Mouse (Mus musculus) spleen, adult 2 months (tissue): Measurements from ENCODE around the gene Rora. TPM values are rescaled to one million over a fixed set of nuclear protein-coding genes. Genes with fewer than 3 reads are reported as not detected.

Experiments used
- DNase-seq, 2 experiments: peaks; one replicate each; pipeline versions ENCODE4 v3.0.0 to v3.0.0-alpha.2; 2012 to 2021; ENCODE audit warnings: low spot score in 2 of 2, low read depth in 1 of 2
- H3K27ac ChIP-seq: fragments of 200-500 bp; 2 replicates; pipeline ENCODE4 v1.5.1; 2012; ENCODE audit warnings: low read length, inconsistent platforms; ENCODE audit not compliant: insufficient read depth
- H3K27me3 ChIP-seq: fragments of 200-500 bp; 2 replicates; pipeline ENCODE4 v1.6.1; 2012; ENCODE audit warnings: mild to moderate bottlenecking, moderate library complexity, low read length, inconsistent platforms; ENCODE audit not compliant: control insufficient read depth, insufficient read depth
- H3K36me3 ChIP-seq: fragments of 200-500 bp; 2 replicates; pipeline ENCODE4 v1.6.1; 2012; ENCODE audit warnings: mild to moderate bottlenecking, low read length, inconsistent platforms; ENCODE audit not compliant: control insufficient read depth, insufficient read depth
- H3K4me1 ChIP-seq: fragments of 200-500 bp; 2 replicates; pipeline ENCODE4 v1.6.1; 2011; ENCODE audit warnings: inconsistent platforms; ENCODE audit not compliant: control insufficient read depth, insufficient read depth, insufficient read length
- H3K4me3 ChIP-seq: fragments of 200-500 bp; 2 replicates; pipeline ENCODE4 v1.5.1; 2011; ENCODE audit warnings: mild to moderate bottlenecking, inconsistent platforms; ENCODE audit not compliant: insufficient read depth, insufficient read length; ENCODE audit errors: extremely low read depth
- CTCF ChIP-seq: fragments of 200-500 bp; IDR thresholded peaks from 2 replicates; pipeline ENCODE4 v1.5.1; 2011; ENCODE audit warnings: mild to moderate bottlenecking, inconsistent platforms; ENCODE audit not compliant: insufficient read depth, insufficient read length, insufficient replicate concordance; ENCODE audit errors: extremely low read depth
- POLR2A ChIP-seq: fragments of 200-500 bp; IDR thresholded peaks from 2 replicates; pipeline ENCODE4 v1.6.1; 2011; ENCODE audit warnings: low read depth, low read length, inconsistent platforms
- WGBS: fragments of 180-500 bp; shearing (Covaris S2); methylation state at CpG from one replicate; pipeline ENCODE4 v1.1.7; 2018; 5-methylcytosine and 5-hydroxymethylcytosine counted together
- polyA plus RNA-seq: library from polyadenylated mRNA; depleted of rRNA; stranded (reverse); fragments of >200 nt; gene quantifications from 2 replicates; pipeline ENCODE4 v1.2.3, GENCODE M21; 2012

Gene Rora
- polyA plus RNA-seq, 1 experiment: 1.7 TPM

DNA sequence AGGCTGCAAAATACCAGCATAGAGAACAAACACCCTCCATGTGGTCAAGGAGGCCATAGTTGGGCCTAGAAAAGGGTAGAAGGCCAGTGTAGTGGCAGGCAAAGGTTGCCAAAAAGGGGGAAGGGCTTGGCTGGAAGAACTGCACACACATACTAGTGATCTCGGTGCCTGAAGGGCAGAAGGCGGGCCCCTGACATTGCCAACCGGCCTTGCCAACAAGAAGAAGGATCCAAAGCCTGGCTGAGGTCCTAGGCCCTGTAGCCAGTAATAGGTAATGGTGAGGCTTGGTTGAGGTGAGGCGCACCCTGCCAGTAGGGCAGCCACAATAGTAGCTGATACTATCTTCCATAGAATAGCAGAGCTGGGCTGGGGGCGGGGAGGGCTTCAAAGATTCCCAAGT is 401.7 kb downstream of the Rora start:
- Histone ChIP-seq H3K4me3 (no peak overlapping the region), H3K4me1 (no peaks in the 10 kb centered on the region), H3K27me3 (no peaks in the 10 kb centered on the region), H3K27ac (no peak overlapping the region), H3K36me3 (no peaks in the 10 kb centered on the region)
- WGBS: 92% methylated on average over 5 of the region's 5 CpGs
- TF ChIP-seq POLR2A: no peak
- no peak for TF ChIP-seq CTCF
- no peak for DNase-seq

DNA sequence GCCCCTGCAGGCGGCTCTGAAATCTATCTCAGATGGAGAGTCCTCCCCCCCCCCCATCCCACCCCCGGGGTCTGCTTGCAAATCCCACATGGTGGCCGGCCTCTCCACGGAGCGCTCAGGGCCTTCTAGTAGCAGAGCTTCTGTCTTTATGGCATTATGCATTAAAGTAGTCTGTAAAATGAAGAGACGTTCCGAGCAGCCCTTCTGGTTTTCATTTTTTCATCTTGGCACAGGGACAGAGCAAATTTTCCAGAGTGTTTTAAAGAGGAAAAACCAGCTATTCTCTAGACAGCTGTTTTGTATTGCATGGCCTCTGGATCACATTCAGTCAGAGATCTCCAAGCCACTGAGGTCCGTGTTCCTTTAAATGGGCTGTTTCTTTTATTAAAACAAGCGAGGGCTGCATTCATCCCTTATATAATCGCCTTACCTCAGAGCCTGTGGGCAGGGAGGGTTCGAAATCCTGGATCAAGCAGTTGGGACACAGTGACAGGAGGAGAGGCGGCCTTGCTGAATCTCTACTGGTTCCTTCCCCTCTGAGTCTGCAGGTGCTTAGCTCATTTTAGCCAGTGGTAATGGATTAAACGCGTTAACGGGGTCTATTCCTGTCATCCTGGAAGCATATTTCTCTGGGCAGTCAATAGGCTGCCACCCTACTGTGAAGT is 417.7 kb downstream of the Rora start:
- no peak for TF ChIP-seq CTCF
- no peak for TF ChIP-seq POLR2A
- Histone ChIP-seq H3K4me3 (no peak overlapping the region), H3K4me1 (0 out of 2 replicates have a peak, but pooled peaks cover 2% of the 10 kb centered on the region), H3K27me3 (no peaks in the 10 kb centered on the region), H3K27ac (no peak overlapping the region), H3K36me3 (no peaks in the 10 kb centered on the region)
- DNase-seq: no peak
- WGBS: 90% methylated on average over 15 of the region's 15 CpGs

DNA sequence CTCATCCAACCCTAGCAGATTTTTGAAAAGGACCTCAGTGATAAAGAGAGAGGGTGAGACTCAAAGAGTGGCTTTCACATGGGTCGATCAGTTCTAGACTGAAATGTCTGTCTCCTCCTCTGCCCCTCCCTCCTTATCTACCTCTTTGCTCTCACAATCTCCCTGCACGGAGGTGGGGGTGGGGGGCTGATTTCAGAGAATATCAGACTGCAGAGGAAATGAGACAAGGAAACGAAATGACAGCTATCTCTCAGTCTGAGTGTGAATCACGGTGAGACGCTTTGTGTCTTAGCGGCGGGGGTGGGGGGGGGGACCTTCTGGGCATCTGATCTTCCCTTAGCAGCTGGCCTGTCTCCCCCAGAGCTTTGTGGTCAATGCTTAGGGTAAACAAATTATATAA is 419.7 kb downstream of the Rora start:
- peak; percentile 9 to 11 for DNase-seq
- Histone ChIP-seq H3K4me3 (no peak overlapping the region), H3K36me3 (no peaks in the 10 kb centered on the region), H3K27me3 (no peaks in the 10 kb centered on the region), H3K27ac (no peak overlapping the region), H3K4me1 (0 out of 2 replicates have a peak, but pooled peaks cover 2% of the 10 kb centered on the region)
- no peak for TF ChIP-seq POLR2A
- TF ChIP-seq CTCF: no peak
- 40% methylated on average over 7 of the region's 7 CpGs for WGBS

DNA sequence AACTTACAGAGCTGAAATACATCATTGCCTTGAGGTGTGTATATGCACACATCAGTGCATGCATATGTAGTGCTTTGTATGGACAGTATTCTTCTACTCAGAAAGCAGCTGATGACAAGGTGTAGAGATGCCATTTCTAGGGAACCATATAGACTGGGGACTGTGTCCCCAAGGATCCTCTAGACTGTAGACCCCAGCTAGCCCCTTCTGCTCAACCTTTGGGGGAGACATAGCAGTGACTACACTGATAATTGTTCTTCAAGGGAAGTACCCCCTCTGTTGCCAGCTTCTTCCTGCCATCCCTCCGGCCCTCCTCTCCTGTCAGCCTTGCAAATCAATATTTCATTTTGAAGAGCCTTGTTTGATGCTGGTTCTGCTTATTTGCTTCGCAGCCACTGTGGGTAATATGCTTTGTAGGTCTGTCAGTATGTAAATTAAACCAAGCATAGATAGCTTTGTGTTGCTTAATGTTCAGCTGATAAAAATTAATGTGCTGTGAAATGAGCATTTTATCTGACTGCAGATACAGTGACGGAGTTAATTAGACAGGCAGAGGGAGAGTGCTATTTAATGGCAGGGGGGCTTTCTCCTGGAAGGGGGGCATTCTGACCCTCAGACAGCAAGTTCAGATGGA is 430.6 kb downstream of the Rora start:
- TF ChIP-seq CTCF (no peak), POLR2A (no peak)
- DNase-seq: no peak
- Histone ChIP-seq H3K36me3 (no peaks in the 10 kb centered on the region), H3K27ac (no peak overlapping the region), H3K4me3 (no peak overlapping the region), H3K4me1 (no peaks in the 10 kb centered on the region), H3K27me3 (no peaks in the 10 kb centered on the region)
- 80% methylated on average over 3 of the region's 3 CpGs for WGBS

DNA sequence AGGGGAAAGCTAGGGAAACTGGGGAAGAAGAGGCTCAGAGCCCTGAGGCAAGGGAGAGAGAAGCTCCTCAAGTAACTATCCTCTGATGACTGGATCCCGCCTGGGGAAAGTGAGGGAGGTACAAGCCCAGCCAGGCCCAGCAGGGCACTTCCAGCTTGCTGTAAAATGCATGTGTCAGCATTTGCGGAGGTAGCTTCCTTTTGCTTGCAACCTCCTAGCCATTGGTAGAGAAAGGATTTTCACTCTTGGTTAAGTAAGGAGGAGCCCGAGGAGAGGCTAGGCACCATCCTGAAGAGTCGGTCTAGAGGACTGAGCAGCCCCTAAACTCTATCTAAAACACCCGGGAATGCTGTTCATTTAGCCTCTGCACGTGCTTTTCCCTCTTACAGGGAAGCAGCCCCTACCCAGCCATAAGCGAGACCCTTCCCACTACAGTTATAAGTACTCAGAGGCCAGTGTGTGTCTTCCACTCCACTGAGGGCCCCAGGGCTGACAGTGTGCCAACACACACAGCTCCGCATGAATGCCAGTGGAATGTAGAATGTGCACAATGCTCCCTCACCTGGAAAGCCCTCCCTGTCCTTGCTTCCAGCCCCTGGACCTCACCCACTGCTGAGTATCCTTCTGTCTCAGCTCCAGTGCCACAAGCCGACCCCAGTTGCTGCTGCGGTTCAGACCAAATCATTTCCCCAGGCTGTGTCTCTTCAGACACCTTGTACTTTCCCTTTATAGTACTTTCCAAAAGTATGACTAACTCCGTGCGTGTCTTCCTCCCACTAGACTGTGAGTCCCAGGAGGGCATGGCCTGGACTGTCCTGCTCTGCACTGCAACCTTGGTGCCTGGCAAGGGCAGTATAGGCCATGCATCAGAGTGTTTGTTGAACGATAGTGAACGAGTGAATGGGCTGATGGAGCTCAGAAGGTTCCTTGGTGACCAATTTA is 431.4 kb downstream of the Rora start:
- Histone ChIP-seq H3K4me3 (no peak overlapping the region), H3K27me3 (no peaks in the 10 kb centered on the region), H3K4me1 (no peaks in the 10 kb centered on the region), H3K27ac (no peak overlapping the region), H3K36me3 (no peaks in the 10 kb centered on the region)
- WGBS: 91% methylated on average over 14 of the region's 14 CpGs
- DNase-seq: no peak
- TF ChIP-seq CTCF (no peak), POLR2A (no peak)

DNA sequence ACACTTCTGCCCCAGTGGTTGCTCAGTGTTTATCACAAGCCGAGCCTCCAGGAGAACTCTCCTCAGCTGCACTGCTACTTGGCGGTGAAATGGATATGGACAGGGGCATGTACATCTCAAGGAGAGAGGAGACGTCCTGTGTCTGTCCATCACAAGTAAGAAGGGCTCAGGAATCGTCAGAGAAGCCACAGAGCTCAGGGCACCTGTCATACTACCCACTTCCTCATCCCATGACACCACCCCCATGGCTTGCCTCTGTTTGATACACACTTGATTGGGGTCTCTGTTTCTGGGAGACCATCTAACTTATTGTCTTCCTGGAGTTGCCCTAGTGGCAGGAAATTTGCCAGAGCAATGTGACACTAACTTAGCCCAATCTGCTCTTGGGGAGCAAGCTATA is 433.3 kb downstream of the Rora start:
- 47% methylated on average over 4 of the region's 4 CpGs for WGBS
- Histone ChIP-seq H3K27me3 (no peaks in the 10 kb centered on the region), H3K4me1 (no peaks in the 10 kb centered on the region), H3K27ac (no peak overlapping the region), H3K36me3 (no peaks in the 10 kb centered on the region), H3K4me3 (no peak overlapping the region)
- TF ChIP-seq POLR2A (no peak), CTCF (no peak)
- DNase-seq: no peak

DNA sequence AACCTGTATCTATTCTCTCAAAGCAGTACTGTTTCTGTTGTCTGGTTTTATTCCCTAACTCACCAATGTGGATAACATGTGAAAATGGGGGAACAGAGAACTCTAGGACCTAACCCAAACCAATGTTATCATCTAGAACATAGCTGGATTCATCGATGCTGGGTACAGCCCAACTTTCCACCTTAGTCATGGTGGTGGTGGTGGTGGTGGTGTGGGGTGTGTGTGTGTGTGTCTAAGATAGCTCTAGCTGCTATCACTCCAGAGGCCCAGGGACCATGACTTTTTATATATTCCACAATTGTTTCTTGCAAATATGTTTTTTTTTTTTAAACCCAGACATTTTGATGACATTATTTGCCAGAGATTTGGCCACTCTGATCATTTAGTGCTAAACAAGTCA is 433.7 kb downstream of the Rora start:
- no peak for DNase-seq
- Histone ChIP-seq H3K27me3 (no peaks in the 10 kb centered on the region), H3K4me1 (no peaks in the 10 kb centered on the region), H3K27ac (no peak overlapping the region), H3K4me3 (no peak overlapping the region), H3K36me3 (no peaks in the 10 kb centered on the region)
- no peak for TF ChIP-seq POLR2A
- TF ChIP-seq CTCF: no peak
- WGBS: 70% methylated on average over 1 of the region's 1 CpGs
